Mouse (Mus musculus): ENCODE results near the gene Erich6b. TPM values are rescaled to one million over a fixed set of nuclear protein-coding genes. Genes with fewer than 3 reads are reported as not detected.

Gene Erich6b
- polyA plus RNA-seq, 1 experiment from 2014 or later, result not detected

DNA sequence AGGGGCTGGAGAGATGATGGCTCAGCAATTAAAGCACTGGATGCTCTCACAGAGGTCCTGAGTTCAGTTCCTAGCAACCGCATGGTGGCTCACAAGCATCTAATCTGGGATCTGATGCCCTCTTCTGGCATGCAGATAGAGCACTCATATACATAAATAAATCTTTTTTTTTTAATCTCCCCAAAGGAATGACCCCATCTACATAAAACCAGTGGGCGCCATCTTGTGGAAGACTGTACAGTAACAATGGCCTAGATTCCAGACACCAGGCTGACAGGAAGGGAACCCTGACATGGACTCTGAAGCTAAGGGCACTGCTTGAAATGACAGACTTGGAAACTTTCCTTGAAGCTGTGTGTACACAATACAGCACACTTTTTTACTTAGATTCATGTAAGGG is 1.2 kb upstream of the Erich6b start:
- Histone ChIP-seq H3K9me3 (replicated peaks; ENCODE audit: control insufficient read depth, low read length) (no peaks in the 10 kb centered on the region), H3K27ac (ENCODE audit: low read depth, low read length) (no peak overlapping the region), H3K4me1 (ENCODE audit: control insufficient read depth, insufficient read depth, low read length) (peaks cover 7% of the 10 kb centered on the region; the same call in 1 of the 2 replicates), H3K9ac (ENCODE audit: low read length) (no peak overlapping the region), H3K4me3 (ENCODE audit: low read depth, low read length) (no peak overlapping the region), H3K27me3 (replicated peaks; ENCODE audit: control insufficient read depth, insufficient read depth, low read length) (no peaks in the 10 kb centered on the region), H3K4me2 (ENCODE audit: low read length) (no peak overlapping the region), H3K36me3 (ENCODE audit: control insufficient read depth, insufficient read depth, low read length) (no peaks in the 10 kb centered on the region)
- WGBS, result 90% methylated on average over 2 of the region's 2 CpGs
- ATAC-seq, result 0 out of 2 replicates have a peak, but pooled peaks have one; percentile 37
- peak; percentile 52 for DNase-seq (ENCODE audit: low spot score)

DNA sequence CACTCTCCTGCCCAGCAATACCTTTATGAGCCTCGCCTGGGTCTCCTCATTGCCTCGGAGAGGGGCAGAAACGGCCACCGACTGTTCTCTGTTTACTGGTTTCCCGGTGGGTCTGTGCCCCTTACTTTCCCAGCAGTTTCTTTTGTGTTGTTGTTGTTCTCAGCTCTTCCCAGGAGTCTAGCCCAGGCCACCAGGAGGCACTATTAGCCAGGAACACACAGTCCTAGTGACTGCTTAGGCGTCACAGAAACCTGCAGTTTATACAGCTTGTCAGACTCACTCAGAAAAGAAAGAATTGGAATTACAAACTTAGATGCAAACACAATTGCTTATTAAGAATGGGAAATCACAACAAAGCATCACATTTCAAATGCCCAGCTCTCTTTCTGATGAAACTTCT is 690 bp upstream of the Erich6b start:
- H3K9ac ChIP-seq (ENCODE audit: low read length), result no peak overlapping the region
- no peaks in the 10 kb centered on the region for H3K27me3 ChIP-seq (replicated peaks; ENCODE audit: control insufficient read depth, insufficient read depth, low read length)
- H3K4me3 ChIP-seq (ENCODE audit: low read depth, low read length), result no peak overlapping the region
- H3K9me3 ChIP-seq (replicated peaks; ENCODE audit: control insufficient read depth, low read length), result no peaks in the 10 kb centered on the region
- DNase-seq (ENCODE audit: low spot score) (peak; percentile 50), ATAC-seq (peak; percentile 54; the same call in 1 of the 2 replicates)
- 56% methylated on average over 6 of the region's 6 CpGs for WGBS
- H3K4me1 ChIP-seq (ENCODE audit: control insufficient read depth, insufficient read depth, low read length), result peaks cover 2% of the 10 kb centered on the region; the same call in 1 of the 2 replicates
- H3K27ac ChIP-seq (ENCODE audit: low read depth, low read length), result no peak overlapping the region
- H3K4me2 ChIP-seq (ENCODE audit: low read length), result no peak overlapping the region
- H3K36me3 ChIP-seq (ENCODE audit: control insufficient read depth, insufficient read depth, low read length), result no peaks in the 10 kb centered on the region

DNA sequence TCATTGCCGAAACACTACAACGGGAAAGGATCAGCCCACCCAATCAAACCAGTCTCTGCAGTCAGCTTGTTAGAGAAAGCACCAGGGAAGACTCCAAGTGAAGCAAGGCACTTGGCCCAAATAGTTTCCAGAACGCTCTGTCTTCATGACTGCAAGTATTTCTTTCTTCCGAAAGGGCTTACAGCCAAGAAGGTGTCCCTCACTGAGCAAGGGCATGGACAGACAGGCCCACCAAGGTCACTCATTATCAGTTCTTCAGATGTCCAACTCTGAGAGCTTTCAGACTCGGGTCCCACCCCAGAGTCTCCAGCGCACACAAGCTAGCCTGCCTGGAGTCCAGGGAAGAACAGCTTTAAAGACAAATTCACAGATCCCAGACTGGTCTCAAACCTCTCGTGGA is 3.4 kb downstream of the Erich6b start:
- Histone ChIP-seq H3K9me3 (replicated peaks; ENCODE audit: control insufficient read depth, low read length) (no peaks in the 10 kb centered on the region), H3K4me3 (ENCODE audit: low read depth, low read length) (no peak overlapping the region), H3K27me3 (replicated peaks; ENCODE audit: control insufficient read depth, insufficient read depth, low read length) (no peaks in the 10 kb centered on the region), H3K4me2 (ENCODE audit: low read length) (no peak overlapping the region), H3K36me3 (ENCODE audit: control insufficient read depth, insufficient read depth, low read length) (no peaks in the 10 kb centered on the region), H3K9ac (ENCODE audit: low read length) (no peak overlapping the region), H3K4me1 (ENCODE audit: control insufficient read depth, insufficient read depth, low read length) (peaks cover 6% of the 10 kb centered on the region; the same call in 1 of the 2 replicates), H3K27ac (ENCODE audit: low read depth, low read length) (no peak overlapping the region)
- WGBS, result 96% methylated on average over 7 of the region's 7 CpGs
- ATAC-seq (no peak), DNase-seq (ENCODE audit: low spot score) (no peak)

DNA sequence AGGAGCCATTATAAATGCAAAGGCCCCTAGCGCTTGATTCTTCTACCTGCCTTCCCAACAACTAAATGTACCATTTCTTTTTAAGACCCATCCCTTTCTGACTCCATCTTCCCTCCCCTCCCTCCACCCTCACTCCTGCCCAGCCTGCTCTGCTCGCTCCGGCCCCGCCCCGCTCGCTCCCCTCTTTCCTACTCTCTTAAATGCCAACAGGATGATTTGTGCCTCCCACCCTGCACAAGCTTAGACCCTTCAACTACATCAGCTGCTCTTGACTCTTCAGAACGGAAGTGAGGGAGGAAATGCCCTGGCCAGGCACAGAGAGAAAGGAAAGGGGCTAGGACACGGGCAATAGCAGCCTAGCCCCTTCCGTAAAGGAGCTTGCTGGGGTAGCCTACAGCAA is 4.0 kb downstream of the Erich6b start:
- ATAC-seq (no peak), DNase-seq (ENCODE audit: low spot score) (no peak)
- Histone ChIP-seq H3K36me3 (ENCODE audit: control insufficient read depth, insufficient read depth, low read length) (no peaks in the 10 kb centered on the region), H3K27me3 (replicated peaks; ENCODE audit: control insufficient read depth, insufficient read depth, low read length) (no peaks in the 10 kb centered on the region), H3K9me3 (replicated peaks; ENCODE audit: control insufficient read depth, low read length) (no peaks in the 10 kb centered on the region), H3K4me2 (ENCODE audit: low read length) (no peak overlapping the region), H3K4me1 (ENCODE audit: control insufficient read depth, insufficient read depth, low read length) (peaks cover 6% of the 10 kb centered on the region; the same call in 1 of the 2 replicates), H3K27ac (ENCODE audit: low read depth, low read length) (no peak overlapping the region), H3K4me3 (ENCODE audit: low read depth, low read length) (no peak overlapping the region), H3K9ac (ENCODE audit: low read length) (no peak overlapping the region)
- WGBS, result 79% methylated on average over 9 of the region's 9 CpGs

DNA sequence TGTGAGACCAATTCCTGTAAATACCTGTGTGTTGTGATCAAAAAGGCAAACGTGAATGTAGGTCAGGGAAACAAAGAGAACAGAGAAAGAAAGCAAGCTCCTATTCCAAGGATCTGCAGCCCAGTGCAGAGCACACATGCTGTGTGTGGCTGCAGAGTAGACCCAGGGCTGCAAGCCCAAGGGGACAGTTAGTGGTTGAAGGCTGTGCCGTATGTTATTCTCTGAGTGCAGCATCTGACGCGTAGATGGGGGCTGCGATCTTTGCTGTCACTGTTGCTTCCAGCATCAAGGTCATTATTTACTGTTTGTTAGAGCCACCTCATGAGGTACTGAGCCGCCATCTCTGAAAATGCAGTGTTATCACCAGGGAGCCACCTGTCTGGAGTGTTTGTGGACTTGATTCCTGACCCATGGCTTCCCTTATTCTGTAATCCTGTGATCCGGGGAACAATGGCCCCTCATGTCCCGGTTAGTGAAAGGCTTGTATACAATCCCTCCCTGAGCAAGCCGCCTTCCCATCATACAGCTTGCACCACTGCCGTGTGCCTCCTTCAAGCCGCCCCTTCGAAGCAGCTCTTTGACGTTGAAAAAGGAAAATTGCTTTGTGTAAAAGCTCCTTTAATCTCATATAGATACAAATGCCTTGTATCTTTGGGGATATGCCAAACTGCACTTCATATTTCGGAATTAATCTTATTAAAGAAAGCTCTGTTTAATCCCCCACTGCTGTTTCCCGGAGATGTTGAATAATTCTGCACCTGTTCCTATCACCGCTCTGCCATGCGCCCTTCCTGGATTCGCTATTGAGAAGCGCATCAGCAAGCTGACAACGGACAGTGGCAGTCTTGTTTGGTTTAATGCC is 5.1 kb downstream of the Erich6b start:
- H3K4me2 ChIP-seq (ENCODE audit: low read length), result peak overlapping the region; percentile 28; the same call in 1 of the 2 replicates
- no peaks in the 10 kb centered on the region for H3K27me3 ChIP-seq (replicated peaks; ENCODE audit: control insufficient read depth, insufficient read depth, low read length)
- WGBS, result 21% methylated on average over 20 of the region's 20 CpGs
- peak overlapping the region; percentile 21; the same call in 1 of the 2 replicates for H3K9ac ChIP-seq (ENCODE audit: low read length)
- H3K27ac ChIP-seq (ENCODE audit: low read depth, low read length), result peak overlapping the region; percentile 56
- H3K4me3 ChIP-seq (ENCODE audit: low read depth, low read length), result no peak overlapping the region
- no peaks in the 10 kb centered on the region for H3K9me3 ChIP-seq (replicated peaks; ENCODE audit: control insufficient read depth, low read length)
- peaks cover 6% of the 10 kb centered on the region; the same call in 1 of the 2 replicates for H3K4me1 ChIP-seq (ENCODE audit: control insufficient read depth, insufficient read depth, low read length)
- ATAC-seq, result peak; percentile 70
- H3K36me3 ChIP-seq (ENCODE audit: control insufficient read depth, insufficient read depth, low read length), result no peaks in the 10 kb centered on the region
- peak; percentile 63 for DNase-seq (ENCODE audit: low spot score)

DNA sequence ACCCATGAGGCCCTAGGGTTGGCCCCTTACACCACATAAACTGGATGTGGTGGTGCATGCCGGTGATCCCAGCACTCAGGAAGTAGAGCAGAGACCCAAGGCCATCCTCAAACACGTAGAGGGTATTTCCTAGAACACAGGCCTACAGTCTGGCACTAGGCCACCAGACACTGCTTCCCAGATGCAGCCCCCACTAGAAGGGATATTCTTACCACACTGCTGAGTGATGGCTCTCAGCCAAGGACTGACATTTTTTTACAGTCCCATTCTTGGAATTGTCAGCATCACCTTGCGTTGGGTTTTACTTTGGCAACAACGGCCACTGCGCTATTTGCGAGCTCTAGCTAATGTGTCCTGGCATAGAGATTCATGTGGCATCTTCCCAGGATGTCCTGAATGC is 18.9 kb downstream of the Erich6b start:
- WGBS, result 63% methylated on average over 6 of the region's 6 CpGs
- ATAC-seq (peak; percentile 32; the same call in 1 of the 2 replicates), DNase-seq (ENCODE audit: low spot score) (peak; percentile 31)
- Histone ChIP-seq H3K4me1 (ENCODE audit: control insufficient read depth, insufficient read depth, low read length) (no peaks in the 10 kb centered on the region), H3K27ac (ENCODE audit: low read depth, low read length) (no peak overlapping the region), H3K27me3 (replicated peaks; ENCODE audit: control insufficient read depth, insufficient read depth, low read length) (no peaks in the 10 kb centered on the region), H3K4me3 (ENCODE audit: low read depth, low read length) (no peak overlapping the region), H3K9ac (ENCODE audit: low read length) (no peak overlapping the region), H3K36me3 (ENCODE audit: control insufficient read depth, insufficient read depth, low read length) (no peaks in the 10 kb centered on the region), H3K4me2 (ENCODE audit: low read length) (no peak overlapping the region), H3K9me3 (replicated peaks; ENCODE audit: control insufficient read depth, low read length) (no peaks in the 10 kb centered on the region)

DNA sequence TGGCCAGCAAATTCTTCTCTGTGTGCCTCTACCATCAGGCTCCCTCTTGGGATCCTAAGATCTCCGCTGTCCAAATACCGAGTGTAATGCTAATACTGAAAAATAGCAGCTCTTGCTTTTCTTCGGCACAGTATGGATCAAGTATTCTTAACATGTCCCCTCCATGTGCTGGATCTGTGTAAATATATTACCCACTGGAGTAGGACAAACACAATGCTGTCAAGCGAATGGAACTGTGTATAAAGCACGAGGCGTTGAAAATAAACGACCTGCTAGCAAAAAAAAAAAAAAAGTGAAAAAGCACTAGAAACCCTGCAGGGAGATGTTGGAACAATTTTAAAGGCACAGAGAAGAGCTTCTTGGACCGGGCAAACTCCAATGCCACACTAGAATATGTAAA is 19.5 kb downstream of the Erich6b start:
- ATAC-seq, result no peak
- DNase-seq (ENCODE audit: low spot score), result peak; percentile 11
- Histone ChIP-seq H3K27me3 (replicated peaks; ENCODE audit: control insufficient read depth, insufficient read depth, low read length) (no peaks in the 10 kb centered on the region), H3K4me2 (ENCODE audit: low read length) (no peak overlapping the region), H3K36me3 (ENCODE audit: control insufficient read depth, insufficient read depth, low read length) (no peaks in the 10 kb centered on the region), H3K27ac (ENCODE audit: low read depth, low read length) (no peak overlapping the region), H3K9ac (ENCODE audit: low read length) (no peak overlapping the region), H3K9me3 (replicated peaks; ENCODE audit: control insufficient read depth, low read length) (no peaks in the 10 kb centered on the region), H3K4me3 (ENCODE audit: low read depth, low read length) (no peak overlapping the region), H3K4me1 (ENCODE audit: control insufficient read depth, insufficient read depth, low read length) (no peaks in the 10 kb centered on the region)
- WGBS, result 47% methylated on average over 8 of the region's 8 CpGs

DNA sequence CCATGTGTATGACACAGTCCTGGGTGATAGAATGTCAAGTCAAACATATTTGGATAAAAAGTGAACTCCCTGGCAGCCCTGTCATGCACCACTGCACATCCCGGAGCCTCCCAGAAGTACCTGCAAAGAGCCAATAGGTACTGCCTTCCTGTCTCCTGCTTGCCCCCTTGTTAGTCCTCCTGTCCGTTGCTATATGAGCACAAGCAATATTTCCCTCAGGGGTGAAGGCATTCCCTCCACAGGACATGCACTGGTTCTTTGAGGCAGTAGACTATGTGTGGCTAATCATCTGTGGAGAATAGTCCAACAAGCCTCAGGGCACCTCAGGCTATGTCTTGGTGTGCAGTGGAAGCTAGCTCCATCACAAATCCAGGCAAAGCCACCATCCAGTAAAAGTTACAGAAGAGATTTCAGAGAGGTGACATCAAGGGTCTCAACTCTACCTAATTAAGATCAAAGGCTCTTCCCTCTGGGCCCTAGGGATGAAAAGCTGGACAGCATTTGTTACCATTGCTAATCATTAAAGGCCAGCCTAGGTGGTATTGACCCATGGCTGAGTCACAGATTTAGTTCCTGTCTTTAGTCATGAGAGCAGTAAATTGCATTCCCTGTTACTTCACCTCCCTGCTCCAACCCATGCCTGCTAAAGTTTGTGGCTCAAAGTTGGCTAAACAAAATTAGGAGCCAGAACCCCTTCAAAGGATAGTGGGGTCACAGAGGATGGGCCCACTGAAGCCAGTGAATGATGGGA is 23.5 kb downstream of the Erich6b start:
- DNase-seq (ENCODE audit: low spot score), result no peak
- no peak for ATAC-seq
- WGBS, result 88% methylated on average over 2 of the region's 2 CpGs
- Histone ChIP-seq H3K9ac (ENCODE audit: low read length) (no peak overlapping the region), H3K9me3 (replicated peaks; ENCODE audit: control insufficient read depth, low read length) (no peaks in the 10 kb centered on the region), H3K4me1 (ENCODE audit: control insufficient read depth, insufficient read depth, low read length) (no peaks in the 10 kb centered on the region), H3K4me2 (ENCODE audit: low read length) (no peak overlapping the region), H3K27me3 (replicated peaks; ENCODE audit: control insufficient read depth, insufficient read depth, low read length) (no peaks in the 10 kb centered on the region), H3K36me3 (ENCODE audit: control insufficient read depth, insufficient read depth, low read length) (no peaks in the 10 kb centered on the region), H3K27ac (ENCODE audit: low read depth, low read length) (no peak overlapping the region), H3K4me3 (ENCODE audit: low read depth, low read length) (no peak overlapping the region)
